Mouse (Mus musculus): ENCODE results near the gene Tmem18. TPM values are rescaled to one million over a fixed set of nuclear protein-coding genes. Genes with fewer than 3 reads are reported as not detected.

The Tmem18 gene
- polyA plus RNA-seq (2012; rRNA removed), result 21.5 and 22.3 TPM in 2 replicates

- peak; percentile 95 for DNase-seq (ENCODE audit: low read depth)
- TF ChIP-seq CTCF (IDR thresholded peaks at IDR 0.05; ENCODE audit: borderline replicate concordance, extremely low read depth, insufficient read depth, insufficient read length) (no peak), POLR2A (IDR thresholded peaks at IDR 0.05; ENCODE audit: borderline replicate concordance, extremely low read depth, insufficient read depth, insufficient read length, poor library complexity, severe bottlenecking) (peak; percentile 68; the same call in 1 of the 2 replicates)
These were observed at the start of gene Tmem18 for GRCm38 (mm10) chr12:30584356-30584740. TSS of gene Tmem18 (plus strand) at chr12:30584426.

DNA sequence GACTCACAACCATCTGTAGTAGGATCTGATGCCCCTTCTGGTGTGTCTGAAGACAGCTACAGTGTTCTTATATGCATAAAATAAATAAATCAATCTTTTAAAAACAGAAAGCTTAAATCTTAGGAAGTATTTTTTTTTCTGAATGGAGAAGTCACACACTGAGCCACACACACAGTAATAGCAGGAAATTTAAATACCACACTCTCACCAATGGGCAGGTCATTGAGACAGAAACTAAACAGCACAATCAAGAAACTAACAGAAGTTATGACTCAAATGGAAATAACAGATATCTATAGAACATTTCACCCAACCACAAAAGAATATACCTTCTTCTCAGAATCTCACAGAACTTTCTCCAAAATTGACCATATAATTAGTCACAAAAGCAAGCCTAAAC lies 26.9 kb upstream of the Tmem18 start:
- DNase-seq (ENCODE audit: low read depth), result no peak
- TF ChIP-seq POLR2A (IDR thresholded peaks at IDR 0.05; ENCODE audit: borderline replicate concordance, extremely low read depth, insufficient read depth, insufficient read length, poor library complexity, severe bottlenecking) (no peak), CTCF (IDR thresholded peaks at IDR 0.05; ENCODE audit: borderline replicate concordance, extremely low read depth, insufficient read depth, insufficient read length) (no peak)

GRCm38 (mm10) chr12:30561411-30561810 lies 22.8 kb upstream of the Tmem18 start:
- DNase-seq (ENCODE audit: low read depth), result peak; percentile 54

GRCm38 (mm10) chr12:30572075-30572474 lies 12.2 kb upstream of the Tmem18 start:
- no peak for DNase-seq (ENCODE audit: low read depth)
- no peak for TF ChIP-seq CTCF (IDR thresholded peaks at IDR 0.05; ENCODE audit: borderline replicate concordance, extremely low read depth, insufficient read depth, insufficient read length)
- TF ChIP-seq POLR2A (IDR thresholded peaks at IDR 0.05; ENCODE audit: borderline replicate concordance, extremely low read depth, insufficient read depth, insufficient read length, poor library complexity, severe bottlenecking), result no peak

More at GRCm38 (mm10) chr12:30561411-30561810, 22.8 kb upstream of the Tmem18 start:
- TF ChIP-seq CTCF (IDR thresholded peaks at IDR 0.05; ENCODE audit: borderline replicate concordance, extremely low read depth, insufficient read depth, insufficient read length), result no peak
- no peak for TF ChIP-seq POLR2A (IDR thresholded peaks at IDR 0.05; ENCODE audit: borderline replicate concordance, extremely low read depth, insufficient read depth, insufficient read length, poor library complexity, severe bottlenecking)

DNA sequence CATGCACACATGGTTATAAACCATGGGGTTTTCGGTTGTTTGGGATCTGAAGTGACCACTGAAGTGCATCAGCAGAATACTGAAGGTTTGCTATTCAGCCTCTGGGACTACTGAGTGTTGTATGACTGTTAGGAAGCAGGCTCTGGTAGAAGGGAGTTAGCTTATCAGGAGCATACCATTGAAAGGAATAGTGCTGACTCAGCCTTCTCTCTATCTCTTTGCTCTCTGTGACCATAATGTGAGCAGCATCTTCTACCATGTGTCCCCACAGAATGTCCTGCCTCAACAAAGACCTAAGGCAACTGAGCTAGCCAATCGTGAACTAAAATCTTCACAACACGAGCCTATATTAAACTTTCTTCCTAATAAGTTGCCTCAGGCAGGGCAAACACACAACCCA lies 8.3 kb upstream of the Tmem18 start:
- DNase-seq (ENCODE audit: low read depth), result no peak
- no peak for TF ChIP-seq CTCF (IDR thresholded peaks at IDR 0.05; ENCODE audit: borderline replicate concordance, extremely low read depth, insufficient read depth, insufficient read length)
- no peak for TF ChIP-seq POLR2A (IDR thresholded peaks at IDR 0.05; ENCODE audit: borderline replicate concordance, extremely low read depth, insufficient read depth, insufficient read length, poor library complexity, severe bottlenecking)

- TF ChIP-seq POLR2A (IDR thresholded peaks at IDR 0.05; ENCODE audit: borderline replicate concordance, extremely low read depth, insufficient read depth, insufficient read length, poor library complexity, severe bottlenecking) (no peak), CTCF (IDR thresholded peaks at IDR 0.05; ENCODE audit: borderline replicate concordance, extremely low read depth, insufficient read depth, insufficient read length) (peak; percentile 82)
- DNase-seq (ENCODE audit: low read depth), result peak; percentile 92
These were observed 6.2 kb upstream of the Tmem18 start for GRCm38 (mm10) chr12:30578019-30578418.

GRCm38 (mm10) chr12:30581277-30581676 lies 2.9 kb upstream of the Tmem18 start:
- DNase-seq (ENCODE audit: low read depth), result no peak

GRCm38 (mm10) chr12:30583586-30584355 lies 455 bp upstream of the Tmem18 start:
- TF ChIP-seq POLR2A (IDR thresholded peaks at IDR 0.05; ENCODE audit: borderline replicate concordance, extremely low read depth, insufficient read depth, insufficient read length, poor library complexity, severe bottlenecking), result no peak
- TF ChIP-seq CTCF (IDR thresholded peaks at IDR 0.05; ENCODE audit: borderline replicate concordance, extremely low read depth, insufficient read depth, insufficient read length), result no peak
- no peak for DNase-seq (ENCODE audit: low read depth)

More at GRCm38 (mm10) chr12:30581277-30581676, 2.9 kb upstream of the Tmem18 start:
- TF ChIP-seq POLR2A (IDR thresholded peaks at IDR 0.05; ENCODE audit: borderline replicate concordance, extremely low read depth, insufficient read depth, insufficient read length, poor library complexity, severe bottlenecking) (no peak), CTCF (IDR thresholded peaks at IDR 0.05; ENCODE audit: borderline replicate concordance, extremely low read depth, insufficient read depth, insufficient read length) (no peak)

- no peak for DNase-seq (ENCODE audit: low read depth)
- TF ChIP-seq POLR2A (IDR thresholded peaks at IDR 0.05; ENCODE audit: borderline replicate concordance, extremely low read depth, insufficient read depth, insufficient read length, poor library complexity, severe bottlenecking) (no peak), CTCF (IDR thresholded peaks at IDR 0.05; ENCODE audit: borderline replicate concordance, extremely low read depth, insufficient read depth, insufficient read length) (no peak)
These were observed 637 bp downstream of the Tmem18 start for GRCm38 (mm10) chr12:30584863-30585262.

DNA sequence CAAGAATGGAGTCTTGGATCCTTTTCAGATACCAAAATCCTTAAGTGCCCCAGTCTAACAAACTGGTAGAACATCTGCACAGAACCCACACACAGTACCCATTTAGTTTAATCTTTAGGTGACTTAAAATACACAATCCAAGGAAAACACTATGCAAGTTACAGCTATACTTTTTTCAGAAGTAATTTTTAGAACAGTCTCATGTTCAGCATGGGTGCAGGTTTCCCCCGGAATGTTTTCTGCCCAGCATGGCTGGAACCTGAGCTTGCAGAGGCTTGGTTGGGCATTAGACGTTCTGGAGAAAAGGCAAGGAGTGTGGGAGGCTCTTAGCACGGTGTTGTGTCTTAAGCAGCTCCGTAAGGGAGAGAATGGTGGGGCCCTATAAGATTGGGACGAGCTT lies 7.6 kb downstream of the Tmem18 start:
- no peak for DNase-seq (ENCODE audit: low read depth)
- no peak for TF ChIP-seq CTCF (IDR thresholded peaks at IDR 0.05; ENCODE audit: borderline replicate concordance, extremely low read depth, insufficient read depth, insufficient read length)
- no peak for TF ChIP-seq POLR2A (IDR thresholded peaks at IDR 0.05; ENCODE audit: borderline replicate concordance, extremely low read depth, insufficient read depth, insufficient read length, poor library complexity, severe bottlenecking)

DNA sequence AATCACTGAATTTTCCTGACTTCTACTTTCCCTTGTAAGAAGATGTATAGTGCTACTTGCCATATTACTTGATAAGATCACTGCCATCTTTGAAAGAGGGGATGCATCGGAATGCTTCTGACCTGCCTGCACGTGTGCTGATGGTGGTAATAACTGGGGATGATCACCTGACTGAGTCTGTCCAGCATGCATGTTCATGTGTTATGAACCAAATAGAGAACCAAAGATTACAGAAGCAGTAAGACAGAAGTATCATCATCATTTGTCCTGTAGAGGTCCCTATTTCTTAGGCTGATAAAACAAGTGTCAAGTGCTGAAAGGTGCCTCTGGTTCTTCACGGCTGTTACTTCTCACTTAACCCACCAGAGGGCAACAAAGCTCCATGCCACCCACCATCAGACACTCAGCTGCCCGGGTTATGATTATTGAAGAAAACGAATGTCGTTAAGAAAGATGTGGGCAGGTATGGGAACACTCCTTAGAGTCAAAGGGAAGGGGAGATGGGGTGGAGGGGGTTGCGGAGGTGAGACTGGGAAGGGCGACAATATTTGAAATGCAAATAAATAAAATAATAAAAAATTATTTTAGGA lies 12.7 kb downstream of the Tmem18 start:
- peak; percentile 80 for DNase-seq (ENCODE audit: low read depth)
- TF ChIP-seq POLR2A (IDR thresholded peaks at IDR 0.05; ENCODE audit: borderline replicate concordance, extremely low read depth, insufficient read depth, insufficient read length, poor library complexity, severe bottlenecking), result no peak
- TF ChIP-seq CTCF (IDR thresholded peaks at IDR 0.05; ENCODE audit: borderline replicate concordance, extremely low read depth, insufficient read depth, insufficient read length), result peak; percentile 94
